Mouse (Mus musculus) frontal cortex, adult (tissue): ENCODE results near the gene Dcp1b.
"Not testable (repeated sequence)": the region's sequence is repeated elsewhere in the genome, so short reads cannot be mapped to it uniquely, and the experiment has no call there.

ENCODE experiments used
- ATAC-seq: cut with Nextera tagmentation; 2 replicates; pipeline ENCODE4 v1.9.2; 2017; ENCODE audit warnings: mild to moderate bottlenecking, moderate library complexity, mixed read lengths; ENCODE audit not compliant: low TSS enrichment

The Dcp1b gene

DNA sequence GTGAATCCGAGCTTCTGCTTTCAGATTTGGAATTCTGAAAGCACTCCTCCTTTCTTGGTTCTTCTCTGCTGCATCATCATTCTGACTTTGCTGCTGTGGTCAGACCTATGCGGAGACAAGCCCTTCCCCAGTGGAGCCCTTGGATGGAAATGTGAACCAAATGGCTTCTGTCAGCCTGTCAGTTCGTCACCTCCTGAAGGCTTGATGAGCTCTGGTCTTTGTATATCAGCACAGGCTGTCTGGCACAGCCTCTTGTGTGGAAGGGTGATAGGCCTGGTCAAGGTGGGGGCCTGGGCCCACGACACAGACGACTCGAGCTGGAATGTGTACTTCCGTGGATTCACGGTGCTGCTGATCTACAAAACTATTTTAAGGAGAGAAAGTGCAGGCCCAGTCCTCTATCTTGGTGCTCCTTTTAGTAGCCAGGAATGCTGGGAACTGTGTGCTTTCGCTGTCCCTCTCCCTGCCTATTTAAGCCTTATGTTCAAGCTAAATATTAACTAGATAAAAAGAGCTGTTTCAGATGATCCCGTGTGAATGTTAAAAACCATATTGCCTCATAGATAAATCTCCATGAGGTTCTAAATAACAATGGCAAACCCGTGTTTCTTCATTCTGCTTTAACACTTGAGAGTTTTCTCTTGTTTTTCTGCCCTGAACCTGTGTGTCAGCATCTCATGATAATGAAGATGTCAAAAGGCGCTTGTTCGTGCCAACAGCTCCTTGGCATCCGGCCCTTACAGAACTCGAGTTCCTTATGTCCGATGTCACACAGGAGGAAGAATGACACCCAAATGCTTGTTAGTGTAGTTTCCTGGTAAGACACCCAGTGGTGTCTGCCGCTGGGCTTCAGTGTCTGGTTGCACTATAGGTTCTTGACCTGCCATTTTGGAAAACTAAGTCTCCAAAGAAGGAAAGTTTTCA is 21.6 kb downstream of the Dcp1b start, which contains the start of gene Cacna1c:
Gene Cacna1c, minus strand, starts transcription at position 37 of the 924 bp plus-strand sequence.
- ATAC-seq = no peak

GRCm38 (mm10) chr6:119198534-119199273 is 23.7 kb downstream of the Dcp1b start:
- no peak for ATAC-seq

DNA sequence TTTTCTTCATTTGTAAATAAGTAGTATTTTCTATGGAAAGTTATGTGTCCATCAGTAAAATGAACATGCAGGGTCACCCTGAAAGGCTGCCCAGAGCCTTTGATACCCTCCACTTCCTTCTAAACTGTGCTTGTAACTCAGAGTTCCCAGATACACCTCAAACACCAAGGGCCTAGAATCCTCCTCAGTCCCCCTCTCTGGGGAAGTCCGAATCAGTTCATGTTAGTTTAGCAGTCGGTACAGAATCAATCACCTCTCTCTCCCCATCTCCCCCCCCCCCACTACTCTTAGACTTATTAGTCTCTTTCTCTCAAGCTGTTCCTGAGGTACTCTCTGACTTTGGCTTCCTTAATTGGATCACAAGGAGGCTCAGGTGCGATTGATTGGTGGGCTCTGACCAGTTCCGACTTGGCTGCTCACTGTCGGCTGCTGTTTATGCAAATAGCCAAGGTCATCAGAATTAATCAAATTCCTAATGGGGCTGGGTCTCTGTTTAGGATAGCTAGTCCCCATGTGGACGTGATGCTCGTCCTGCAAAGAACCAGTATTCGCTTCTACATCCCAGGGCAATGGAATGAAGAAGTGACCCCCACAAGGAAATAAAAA is 24.3 kb downstream of the Dcp1b start:
- ATAC-seq = no peak

DNA sequence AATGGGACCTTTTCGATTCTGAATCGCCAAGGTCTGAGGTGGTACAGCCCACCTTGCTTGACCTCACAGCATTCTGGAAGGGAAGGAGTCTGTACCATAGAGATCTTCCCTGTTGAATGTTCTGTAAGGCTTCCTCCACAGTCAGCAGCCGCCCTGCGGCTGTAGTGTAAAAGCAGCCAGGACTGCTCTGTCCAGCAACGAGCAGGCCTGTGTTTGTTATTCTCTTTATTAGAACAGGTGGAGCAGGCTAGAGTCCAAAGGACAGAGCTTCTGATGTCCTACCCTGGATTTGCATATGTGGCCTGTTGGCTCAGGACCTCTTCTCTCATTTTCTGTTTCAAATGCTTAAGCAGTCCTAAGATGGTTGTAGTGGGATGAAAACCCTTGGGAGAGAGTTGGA is 25.3 kb downstream of the Dcp1b start:
- no peak for ATAC-seq

DNA sequence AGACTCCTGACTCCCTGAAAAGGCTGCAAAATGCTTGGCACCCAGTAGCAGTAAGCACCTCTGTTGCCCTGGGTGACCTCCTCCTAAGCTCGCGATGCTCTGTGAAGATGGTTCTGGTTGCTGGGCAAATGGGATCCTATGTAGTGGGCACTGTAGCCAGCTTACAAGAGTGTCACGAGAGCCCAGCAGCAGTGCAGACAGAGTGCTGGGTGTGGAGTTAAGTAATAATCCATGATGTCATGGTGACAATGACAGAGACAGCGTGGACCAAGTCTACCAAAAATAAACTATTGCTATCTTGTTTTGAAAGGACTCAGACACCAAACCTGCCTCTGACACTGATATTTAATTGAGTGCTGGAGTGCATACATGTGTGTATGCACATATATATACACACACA is 26.5 kb downstream of the Dcp1b start:
- ATAC-seq = no peak

- ATAC-seq = no peak
Observed at GRCm38 (mm10) chr6:119204286-119204685, 29.2 kb downstream of the Dcp1b start.

DNA sequence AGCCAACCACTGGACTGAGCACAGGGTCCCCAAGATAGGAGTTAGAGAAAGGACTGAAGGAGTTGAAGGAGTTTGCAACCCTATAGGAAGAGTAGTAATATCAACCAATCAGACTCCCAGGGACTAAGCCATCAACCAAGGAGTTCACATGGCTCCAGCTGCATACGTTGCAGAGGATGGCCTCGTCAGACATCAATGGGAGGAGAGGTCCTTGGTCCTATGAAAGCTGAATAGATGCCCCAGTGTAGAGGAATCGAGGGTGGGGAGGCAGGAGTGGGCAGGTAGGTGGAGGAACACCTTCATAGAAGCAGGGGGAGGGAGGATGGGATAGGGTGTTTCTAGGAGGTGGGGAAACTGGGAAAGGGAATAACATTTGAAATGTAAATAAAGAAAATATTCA is 29.9 kb downstream of the Dcp1b start:
- no peak for ATAC-seq

- ATAC-seq = not testable (repeated sequence)
Observed at GRCm38 (mm10) chr6:119206006-119206405, 31.0 kb downstream of the Dcp1b start.

- 0 out of 2 replicates have a peak, but pooled peaks have one; percentile 4 for ATAC-seq
Observed at GRCm38 (mm10) chr6:119213375-119213774, 38.3 kb downstream of the Dcp1b start.

- peak; percentile 60 for ATAC-seq
Observed at GRCm38 (mm10) chr6:119214190-119214589, 39.1 kb downstream of the Dcp1b start.

DNA sequence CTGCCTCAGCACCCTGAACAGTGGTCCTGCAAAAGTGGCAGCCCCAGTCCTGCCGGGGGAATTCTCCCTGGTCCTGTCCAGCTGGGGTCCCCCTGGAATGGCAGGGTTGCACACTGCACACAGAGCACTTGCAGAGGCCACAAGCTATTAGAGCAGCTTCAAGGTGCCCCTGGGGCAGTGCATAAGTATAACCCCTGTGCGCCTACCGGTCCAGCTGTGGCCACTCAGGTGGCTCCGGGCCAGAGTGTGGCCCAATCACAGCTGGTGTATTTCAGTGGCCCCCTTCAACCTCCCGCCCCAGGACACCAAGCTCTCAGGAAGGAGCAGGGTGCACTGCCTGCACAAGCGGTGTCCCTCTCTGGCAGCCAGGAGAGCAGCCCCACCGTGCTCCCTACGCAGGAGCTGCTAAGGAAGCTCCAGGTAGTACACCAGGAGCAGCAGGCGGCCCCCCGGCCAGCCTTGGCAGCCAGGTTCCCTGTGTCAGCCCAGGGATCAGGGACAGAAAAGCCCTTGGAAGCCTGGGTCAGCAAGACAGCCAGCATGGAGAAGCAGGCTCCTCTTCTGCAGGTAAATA is 40.1 kb downstream of the Dcp1b start:
- ATAC-seq = no peak

DNA sequence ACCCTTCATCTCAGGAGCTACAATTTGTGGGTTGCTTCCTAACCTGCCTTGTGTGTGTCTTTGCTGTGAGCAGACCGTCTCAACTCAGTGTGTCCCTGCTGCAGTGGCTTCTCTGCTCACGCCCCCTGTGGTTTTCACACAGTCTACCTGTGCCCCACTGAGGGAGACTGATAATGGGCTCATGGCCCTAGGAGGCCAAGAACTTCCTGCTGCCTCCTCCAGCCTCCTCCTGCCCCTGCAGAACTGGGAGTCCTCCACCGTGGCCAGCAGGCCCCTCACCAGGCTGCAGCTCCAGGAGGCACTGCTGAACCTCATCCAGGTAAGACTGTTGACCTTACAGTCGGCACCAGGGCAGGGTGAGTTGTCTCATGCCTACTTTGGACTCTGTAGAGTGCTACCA is 42.6 kb downstream of the Dcp1b start:
- ATAC-seq = no peak

DNA sequence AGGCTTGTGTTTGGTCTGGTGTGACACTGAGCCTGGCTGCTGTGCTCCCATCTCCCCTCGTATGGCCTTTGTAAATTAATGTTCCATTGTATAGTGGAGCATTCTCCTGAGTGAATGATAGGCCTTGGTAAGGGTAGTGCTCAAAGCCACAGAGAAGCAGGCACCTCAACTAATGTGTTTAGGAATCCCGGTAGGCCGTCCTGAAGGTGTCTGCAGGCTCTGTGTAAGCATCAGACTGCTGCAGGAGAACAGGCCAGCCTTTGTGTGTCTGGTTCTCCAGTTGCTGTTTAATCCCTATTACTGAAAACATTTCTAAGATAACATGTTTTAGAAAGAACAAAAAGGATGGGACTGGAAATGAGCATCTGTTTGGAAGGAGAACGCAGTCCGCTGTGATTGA is 43.5 kb downstream of the Dcp1b start:
- no peak for ATAC-seq

GRCm38 (mm10) chr6:119219237-119219870 is 44.3 kb downstream of the Dcp1b start:
- peak; percentile 27 for ATAC-seq

DNA sequence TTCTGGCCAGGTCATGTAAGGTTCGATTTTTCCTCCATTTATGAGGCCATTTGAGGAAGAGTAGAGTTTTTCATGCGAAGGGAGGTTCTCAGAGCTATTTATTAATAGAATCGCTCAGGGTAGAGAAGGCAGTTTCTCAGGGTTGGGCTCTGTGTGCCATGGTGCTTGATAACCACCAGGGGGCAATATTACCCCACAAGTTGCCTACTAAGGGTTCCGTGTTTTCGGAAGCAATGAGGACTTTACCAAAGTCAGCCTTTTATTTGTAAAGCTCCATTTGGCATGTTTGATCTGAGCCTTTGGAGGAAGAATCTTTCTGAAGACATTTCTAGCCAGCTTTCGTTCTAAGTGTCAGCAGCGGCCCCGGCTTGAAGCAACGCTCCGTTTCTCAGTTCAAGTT is 45.2 kb downstream of the Dcp1b start:
- peak; percentile 58 for ATAC-seq

GRCm38 (mm10) chr6:119224451-119225195 is 49.6 kb downstream of the Dcp1b start:
- ATAC-seq = peak; percentile 7; the same call in 1 of the 2 replicates

DNA sequence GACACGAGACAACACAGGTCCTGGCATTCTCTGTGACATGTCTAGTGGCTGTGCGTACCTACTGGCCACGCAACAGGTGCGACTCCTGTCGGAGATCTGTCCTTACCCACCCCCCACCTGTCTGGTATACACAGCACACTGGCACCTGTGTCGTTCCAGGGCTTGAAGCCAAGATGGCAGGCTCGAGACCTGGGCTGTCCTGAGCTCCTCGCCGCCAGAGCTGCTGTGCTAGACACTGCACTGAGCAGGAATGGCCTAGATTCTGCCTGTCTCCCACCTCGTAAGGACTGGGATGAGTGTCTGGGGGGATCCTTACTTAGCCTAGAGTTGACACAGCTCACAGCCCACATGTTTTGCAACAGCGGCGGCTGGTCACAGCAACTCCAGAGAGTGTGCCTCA is 50.2 kb downstream of the Dcp1b start:
- no peak for ATAC-seq

- ATAC-seq = no peak
Observed at GRCm38 (mm10) chr6:119225731-119226130, 50.7 kb downstream of the Dcp1b start.

DNA sequence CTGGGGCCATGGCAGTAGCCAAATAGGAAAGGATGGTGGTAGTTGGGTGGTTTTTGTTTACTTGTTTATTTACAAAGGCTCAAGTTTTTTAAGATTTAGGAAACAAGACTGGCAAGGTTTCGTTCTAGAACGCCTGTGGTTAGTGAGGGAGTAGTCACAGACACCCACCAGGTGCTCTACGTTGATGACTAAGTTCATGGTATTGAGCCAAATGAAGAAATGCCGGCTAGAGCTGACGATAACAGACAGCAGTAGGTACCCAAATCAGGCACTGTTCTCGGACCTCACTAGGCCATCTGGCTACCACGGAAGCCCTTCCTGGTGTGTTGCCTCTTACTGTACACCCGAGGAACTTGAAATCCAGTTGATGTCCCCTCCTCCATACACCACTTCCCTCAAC is 51.9 kb downstream of the Dcp1b start:
- ATAC-seq = no peak

DNA sequence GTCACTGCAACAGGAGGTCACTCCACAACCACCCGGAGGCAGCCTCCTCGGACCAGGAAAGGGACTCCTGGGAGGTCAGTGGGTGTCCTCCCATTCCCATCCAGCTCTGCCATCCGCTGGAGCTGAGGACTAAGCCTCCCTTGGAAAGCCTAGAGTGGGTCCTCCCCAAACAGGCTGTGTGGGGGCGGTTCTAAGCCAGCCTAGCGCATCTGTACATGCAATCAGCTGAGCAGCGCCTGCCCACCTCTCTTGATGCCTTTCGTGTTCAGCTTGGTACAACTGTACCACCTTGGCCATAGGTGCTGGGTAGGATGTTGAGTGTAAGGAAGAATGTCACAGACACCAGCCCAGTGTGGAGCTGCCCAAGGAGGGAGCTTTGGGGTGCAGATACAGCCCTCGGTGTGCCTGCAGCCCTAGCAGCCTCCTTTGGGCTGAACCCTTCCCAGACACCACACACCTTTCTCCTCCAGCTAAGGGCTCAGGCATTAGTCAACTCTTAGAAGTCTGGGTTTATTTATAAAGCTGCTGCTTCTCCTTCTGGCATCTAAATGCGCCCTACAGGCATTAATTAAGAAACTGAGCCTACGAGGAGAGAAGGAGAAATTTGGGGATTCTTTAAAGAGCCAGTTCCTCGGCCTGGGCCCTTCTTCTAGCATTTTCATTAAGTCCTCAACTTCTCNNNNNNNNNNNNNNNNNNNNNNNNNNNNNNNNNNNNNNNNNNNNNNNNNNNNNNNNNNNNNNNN is 54.0 kb downstream of the Dcp1b start:
- peak; percentile 66 for ATAC-seq
